Mouse (Mus musculus): ENCODE data around the gene Omg. TPM values are rescaled to one million over a fixed set of nuclear protein-coding genes. Genes with fewer than 3 reads are reported as not detected.

Omg gene
- polyA plus RNA-seq, 1 experiment from 2014 or later: 0.05 TPM

- Histone ChIP-seq H3K4me3 (ENCODE audit: low read depth, low read length) (no peak overlapping the region), H3K36me3 (replicated peaks; ENCODE audit: insufficient read depth, low read length) (no peaks in the 10 kb centered on the region), H3K4me1 (ENCODE audit: insufficient read depth) (no peaks in the 10 kb centered on the region), H3K9me3 (ENCODE audit: low read length) (no peaks in the 10 kb centered on the region), H3K9ac (replicated peaks) (no peak overlapping the region), H3K27ac (ENCODE audit: low read depth) (no peak overlapping the region), H3K4me2 (ENCODE audit: low read depth, low read length) (no peak overlapping the region), H3K27me3 (ENCODE audit: insufficient read depth, low read length) (no peaks in the 10 kb centered on the region)
- TF ChIP-seq CTCF (IDR thresholded peaks at IDR 0.05; ENCODE audit: low read depth): no peak
- 82% methylated on average over 4 of the region's 4 CpGs for WGBS (ENCODE audit: insufficient replicate concordance)
- ATAC-seq (no peak), DNase-seq (no peak)
Observed at GRCm38 (mm10) chr11:79531485-79531884, 27.6 kb upstream of the Omg start.

GRCm38 (mm10) chr11:79530774-79531173 is 26.9 kb upstream of the Omg start:
- ATAC-seq (no peak), DNase-seq (no peak)
- Histone ChIP-seq H3K27me3 (ENCODE audit: insufficient read depth, low read length) (no peaks in the 10 kb centered on the region), H3K9ac (replicated peaks) (no peak overlapping the region), H3K4me2 (ENCODE audit: low read depth, low read length) (peak overlapping the region; percentile 57; the same call in 1 of the 2 replicates), H3K4me1 (ENCODE audit: insufficient read depth) (peaks cover 4% of the 10 kb centered on the region; the same call in 1 of the 2 replicates), H3K4me3 (ENCODE audit: low read depth, low read length) (no peak overlapping the region), H3K27ac (ENCODE audit: low read depth) (no peak overlapping the region), H3K9me3 (ENCODE audit: low read length) (no peaks in the 10 kb centered on the region), H3K36me3 (replicated peaks; ENCODE audit: insufficient read depth, low read length) (no peaks in the 10 kb centered on the region)
- WGBS (ENCODE audit: insufficient replicate concordance): 45% methylated on average over 11 of the region's 11 CpGs
- TF ChIP-seq EP300 (IDR thresholded peaks at IDR 0.05; ENCODE audit: low read depth) (no peak), CTCF (IDR thresholded peaks at IDR 0.05; ENCODE audit: low read depth) (no peak)

GRCm38 (mm10) chr11:79530333-79530761 is 26.5 kb upstream of the Omg start, which contains the start of the genes Evi2 and Evi2a:
TSS of gene Evi2 (minus strand) at chr11:79530589.
TSS of gene Evi2a (minus strand) at chr11:79530609.
- DNase-seq (no peak), ATAC-seq (no peak)
- Histone ChIP-seq H3K9me3 (ENCODE audit: low read length) (no peaks in the 10 kb centered on the region), H3K27me3 (ENCODE audit: insufficient read depth, low read length) (no peaks in the 10 kb centered on the region), H3K9ac (replicated peaks) (no peak within 1 kb of the TSS; the same call in 1 of the 2 replicates), H3K27ac (ENCODE audit: low read depth) (peak within 1 kb of the TSS; percentile 55), H3K4me3 (ENCODE audit: low read depth, low read length) (peak within 1 kb of the TSS; percentile 36), H3K4me1 (ENCODE audit: insufficient read depth) (peaks cover 5% of the 10 kb centered on the region; the same call in 1 of the 2 replicates), H3K4me2 (ENCODE audit: low read depth, low read length) (peak within 1 kb of the TSS; percentile 57), H3K36me3 (replicated peaks; ENCODE audit: insufficient read depth, low read length) (no peaks in the 10 kb centered on the region)
- 35% methylated on average over 7 of the region's 7 CpGs for WGBS (ENCODE audit: insufficient replicate concordance)
- TF ChIP-seq CTCF (IDR thresholded peaks at IDR 0.05; ENCODE audit: low read depth) (no peak), EP300 (IDR thresholded peaks at IDR 0.05; ENCODE audit: low read depth) (no peak)

GRCm38 (mm10) chr11:79529736-79530135 is 25.9 kb upstream of the Omg start:
- no peaks in the 10 kb centered on the region for H3K9me3 ChIP-seq (ENCODE audit: low read length)
- H3K27ac ChIP-seq (ENCODE audit: low read depth): peak overlapping the region; percentile 55
- H3K4me3 ChIP-seq (ENCODE audit: low read depth, low read length): peak overlapping the region; percentile 36
- H3K36me3 ChIP-seq (replicated peaks; ENCODE audit: insufficient read depth, low read length): no peaks in the 10 kb centered on the region
- peak overlapping the region; percentile 39 for H3K4me2 ChIP-seq (ENCODE audit: low read depth, low read length)
- WGBS (ENCODE audit: insufficient replicate concordance): 71% methylated on average over 2 of the region's 2 CpGs
- TF ChIP-seq EP300 (IDR thresholded peaks at IDR 0.05; ENCODE audit: low read depth) (no peak), CTCF (IDR thresholded peaks at IDR 0.05; ENCODE audit: low read depth) (no peak)
- no peak for ATAC-seq
- no peaks in the 10 kb centered on the region for H3K27me3 ChIP-seq (ENCODE audit: insufficient read depth, low read length)
- H3K4me1 ChIP-seq (ENCODE audit: insufficient read depth): peaks cover 7% of the 10 kb centered on the region; the same call in 1 of the 2 replicates
- H3K9ac ChIP-seq (replicated peaks): no peak overlapping the region; the same call in 1 of the 2 replicates
- no peak for DNase-seq

GRCm38 (mm10) chr11:79529226-79529625 is 25.3 kb upstream of the Omg start:
- Histone ChIP-seq H3K9me3 (ENCODE audit: low read length) (no peaks in the 10 kb centered on the region), H3K4me1 (ENCODE audit: insufficient read depth) (peaks cover 11% of the 10 kb centered on the region; the same call in 1 of the 2 replicates), H3K27ac (ENCODE audit: low read depth) (peak overlapping the region; percentile 79), H3K27me3 (ENCODE audit: insufficient read depth, low read length) (no peaks in the 10 kb centered on the region), H3K4me2 (ENCODE audit: low read depth, low read length) (peak overlapping the region; percentile 39), H3K4me3 (ENCODE audit: low read depth, low read length) (peak overlapping the region; percentile 36), H3K36me3 (replicated peaks; ENCODE audit: insufficient read depth, low read length) (no peaks in the 10 kb centered on the region), H3K9ac (replicated peaks) (no peak overlapping the region)
- ATAC-seq: no peak
- no peak for DNase-seq
- whole genome bisulfite sequencing (ENCODE audit: insufficient replicate concordance): 83% methylated on average over 6 of the region's 6 CpGs
- TF ChIP-seq CTCF (IDR thresholded peaks at IDR 0.05; ENCODE audit: low read depth) (no peak), EP300 (IDR thresholded peaks at IDR 0.05; ENCODE audit: low read depth) (no peak)

GRCm38 (mm10) chr11:79528601-79529000 is 24.7 kb upstream of the Omg start:
- TF ChIP-seq CTCF (IDR thresholded peaks at IDR 0.05; ENCODE audit: low read depth) (no peak), EP300 (IDR thresholded peaks at IDR 0.05; ENCODE audit: low read depth) (no peak)
- ATAC-seq (no peak), DNase-seq (no peak)
- Histone ChIP-seq H3K27ac (ENCODE audit: low read depth) (peak overlapping the region; percentile 79), H3K4me1 (ENCODE audit: insufficient read depth) (peaks cover 15% of the 10 kb centered on the region; the same call in 1 of the 2 replicates), H3K27me3 (ENCODE audit: insufficient read depth, low read length) (no peaks in the 10 kb centered on the region), H3K4me2 (ENCODE audit: low read depth, low read length) (peak overlapping the region; percentile 39), H3K9me3 (ENCODE audit: low read length) (no peaks in the 10 kb centered on the region), H3K4me3 (ENCODE audit: low read depth, low read length) (peak overlapping the region; percentile 36), H3K36me3 (replicated peaks; ENCODE audit: insufficient read depth, low read length) (no peaks in the 10 kb centered on the region), H3K9ac (replicated peaks) (no peak overlapping the region; the same call in 1 of the 2 replicates)
- WGBS (ENCODE audit: insufficient replicate concordance): 51% methylated on average over 3 of the region's 3 CpGs
